Mouse (Mus musculus): ENCODE results near the gene Naa11.

GRCm38 (mm10) chr5:97384399-97384798 lies 7.8 kb downstream of the Naa11 start:
- TF ChIP-seq CTCF (IDR thresholded peaks at IDR 0.05; ENCODE audit: control insufficient read depth, insufficient read depth, low read length) (no peak), POLR2A (IDR thresholded peaks at IDR 0.05; ENCODE audit: borderline replicate concordance, control insufficient read depth, low read depth, low read length) (no peak)

Measured in bone marrow, adult 2 months (tissue).